Mouse (Mus musculus): Measurements from ENCODE around the gene Nhsl2.

DNA sequence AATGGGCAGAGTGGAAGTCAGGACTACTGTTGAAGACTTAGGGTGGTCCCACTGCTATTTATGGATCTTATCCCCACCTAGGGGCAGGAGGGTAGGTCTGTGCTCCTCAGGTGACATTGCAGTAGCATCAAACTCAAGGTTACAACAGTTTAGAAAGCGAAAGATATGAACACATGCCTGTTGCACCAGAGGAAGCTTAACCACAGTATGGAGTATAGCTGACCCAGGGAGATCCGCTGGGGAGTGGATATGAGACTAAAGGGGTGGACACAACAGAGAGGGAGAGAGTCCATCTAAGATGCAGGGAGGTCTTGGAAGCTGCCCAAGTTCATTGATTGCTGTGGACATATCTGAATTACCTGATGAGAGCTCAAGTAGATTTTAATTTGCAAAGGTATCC is 204.2 kb downstream of the Nhsl2 start:
- TF ChIP-seq POLR2A (IDR thresholded peaks at IDR 0.05; ENCODE audit: extremely low read depth, insufficient read depth, low read length), result no peak
- no peak for TF ChIP-seq CTCF (IDR thresholded peaks at IDR 0.05; ENCODE audit: extremely low read depth, insufficient read depth, low read length)

All from cortical plate, adult 2 months (tissue).